Mouse (Mus musculus) lung, postnatal 14 days (tissue): ENCODE measurements at regions not wholly inside any gene's neighbourhood (a gene's known extent, or its start where the extent isn't known, plus 50 kb on each side); places are given as distances from the start of the nearest gene placed in this dataset.

Experiments used
- DNase-seq: peaks from one replicate; pipeline ENCODE4 v3.0.0; 2021

DNA sequence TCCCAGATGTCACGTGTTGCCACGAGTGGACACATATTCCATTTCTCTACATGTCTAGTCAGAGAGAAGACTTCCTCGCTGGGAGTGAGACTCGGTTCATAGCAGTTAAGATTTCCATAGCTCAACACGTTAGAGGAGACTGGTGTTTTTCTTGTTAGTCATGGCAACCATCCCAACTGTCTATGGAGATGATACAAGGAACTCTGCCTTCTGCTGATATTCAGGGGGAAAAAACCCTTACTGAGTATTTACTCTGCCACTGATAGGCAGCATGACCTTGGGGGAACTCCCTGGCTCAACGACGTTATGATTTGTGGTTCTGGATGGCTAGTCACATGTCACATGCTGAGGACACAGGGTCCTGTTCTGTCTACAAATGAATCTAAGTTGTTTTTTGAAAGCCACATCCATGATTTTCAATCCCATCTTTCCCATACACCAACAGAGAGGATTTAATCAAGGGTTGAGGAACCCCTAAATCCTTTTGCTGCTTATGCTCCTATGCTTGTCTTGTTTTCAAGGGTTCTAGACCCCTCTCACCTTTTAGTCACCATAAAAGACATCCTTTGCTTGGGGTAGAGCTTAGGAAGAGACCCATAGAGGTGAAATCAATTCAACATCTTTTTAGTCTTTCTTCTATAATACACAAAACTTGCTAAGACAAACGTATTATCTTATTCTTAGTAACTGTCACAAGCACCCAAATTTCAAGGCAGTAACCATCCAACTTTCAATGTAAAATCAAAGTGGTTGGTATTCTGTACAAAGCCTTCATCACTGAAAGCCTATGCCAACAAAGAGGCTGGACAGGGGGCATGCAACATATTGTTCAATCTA is 50.2 kb upstream of the Adtrp start:
- DNase-seq: no peak
